Mouse (Mus musculus) cortical plate, adult 2 months (tissue): ENCODE results near the gene Recql5. TPM values are rescaled to one million over a fixed set of nuclear protein-coding genes. Genes with fewer than 3 reads are reported as not detected.

Experiments
- H3K27ac ChIP-seq: fragments of 200-500 bp; 2 replicates; pipeline ENCODE4 v1.5.1; 2012; ENCODE audit warnings: low read length, control low read depth, inconsistent platforms; ENCODE audit not compliant: insufficient read depth
- H3K4me1 ChIP-seq: fragments of 200-500 bp; 2 replicates; pipeline ENCODE4 v1.6.1; 2011; ENCODE audit warnings: low read length; ENCODE audit not compliant: control insufficient read depth, insufficient read depth
- H3K4me3 ChIP-seq: fragments of 200-500 bp; 2 replicates; pipeline ENCODE4 v1.5.1; 2011; ENCODE audit warnings: mild to moderate bottlenecking, low read length, control low read depth; ENCODE audit not compliant: insufficient read depth
- CTCF ChIP-seq: fragments of 200-500 bp; IDR thresholded peaks from 2 replicates; pipeline ENCODE4 v1.5.1; 2011; ENCODE audit warnings: mild to moderate bottlenecking, control low read depth, low read length; ENCODE audit not compliant: insufficient read depth; ENCODE audit errors: extremely low read depth
- POLR2A ChIP-seq: fragments of 200-500 bp; IDR thresholded peaks from 2 replicates; pipeline ENCODE4 v1.6.1; 2011; ENCODE audit warnings: mild to moderate bottlenecking, low read length, control low read depth; ENCODE audit not compliant: insufficient read depth; ENCODE audit errors: extremely low read depth
- polyA plus RNA-seq: library from polyadenylated mRNA; depleted of rRNA; stranded (reverse); fragments of >200 nt; gene quantifications from 2 replicates; pipeline ENCODE4 v1.2.3, GENCODE M21; 2012

Recql5 gene
- polyA plus RNA-seq, 1 experiment = 31.7 TPM

GRCm38 (mm10) chr11:115962651-115963412 is 29.6 kb upstream of the Recql5 start:
- TF ChIP-seq CTCF (no peak), POLR2A (no peak)
- H3K27ac ChIP-seq = no peak overlapping the region
- H3K4me3 ChIP-seq = no peak overlapping the region
- no peaks in the 10 kb centered on the region for H3K4me1 ChIP-seq

GRCm38 (mm10) chr11:115959018-115959417 is 25.7 kb upstream of the Recql5 start:
- no peak for TF ChIP-seq POLR2A
- no peak for TF ChIP-seq CTCF
- Histone ChIP-seq H3K27ac (no peak overlapping the region), H3K4me1 (no peaks in the 10 kb centered on the region), H3K4me3 (no peak overlapping the region)

- TF ChIP-seq CTCF = no peak
- TF ChIP-seq POLR2A = no peak
- Histone ChIP-seq H3K27ac (no peak overlapping the region), H3K4me3 (no peak overlapping the region), H3K4me1 (no peaks in the 10 kb centered on the region)
These were observed 24.7 kb upstream of the Recql5 start for GRCm38 (mm10) chr11:115957971-115958370.

GRCm38 (mm10) chr11:115956453-115956852 is 23.2 kb upstream of the Recql5 start:
- TF ChIP-seq CTCF (no peak), POLR2A (no peak)
- Histone ChIP-seq H3K4me3 (no peak overlapping the region), H3K4me1 (no peaks in the 10 kb centered on the region), H3K27ac (0 out of 2 replicates have a peak overlapping the region, but pooled peaks have one; percentile 66)

GRCm38 (mm10) chr11:115955195-115955858 is 22.1 kb upstream of the Recql5 start:
- H3K4me1 ChIP-seq = no peaks in the 10 kb centered on the region
- TF ChIP-seq CTCF = no peak
- TF ChIP-seq POLR2A = no peak
- H3K27ac ChIP-seq = peak overlapping the region; percentile 62; the same call in 1 of the 2 replicates

GRCm38 (mm10) chr11:115954712-115955111 is 21.4 kb upstream of the Recql5 start:
- no peak overlapping the region for H3K27ac ChIP-seq
- TF ChIP-seq POLR2A (no peak), CTCF (no peak)
- H3K4me3 ChIP-seq = no peak overlapping the region
- no peaks in the 10 kb centered on the region for H3K4me1 ChIP-seq

More at GRCm38 (mm10) chr11:115955195-115955858, 22.1 kb upstream of the Recql5 start:
- H3K4me3 ChIP-seq = no peak overlapping the region

GRCm38 (mm10) chr11:115950719-115951118 is 17.4 kb upstream of the Recql5 start:
- Histone ChIP-seq H3K4me3 (no peak overlapping the region), H3K4me1 (no peaks in the 10 kb centered on the region), H3K27ac (no peak overlapping the region)
- TF ChIP-seq CTCF (no peak), POLR2A (no peak)

- Histone ChIP-seq H3K27ac (no peak overlapping the region), H3K4me3 (no peak overlapping the region), H3K4me1 (no peaks in the 10 kb centered on the region)
- no peak for TF ChIP-seq CTCF
- TF ChIP-seq POLR2A = no peak
These were observed 15.0 kb upstream of the Recql5 start for GRCm38 (mm10) chr11:115948316-115948715.

GRCm38 (mm10) chr11:115946221-115946828 is 13.0 kb upstream of the Recql5 start:
- H3K4me1 ChIP-seq = no peaks in the 10 kb centered on the region
- H3K27ac ChIP-seq = no peak overlapping the region
- H3K4me3 ChIP-seq = no peak overlapping the region
- TF ChIP-seq POLR2A = no peak
- TF ChIP-seq CTCF = no peak
